Mouse (Mus musculus): ENCODE results near the gene Ptpn14. TPM values are rescaled to one million over a fixed set of nuclear protein-coding genes. Genes with fewer than 3 reads are reported as not detected.
A peak's percentile ranks its signal among the peaks of the same experiment; 100 is the strongest.

The Ptpn14 gene
- polyA plus RNA-seq, 1 experiment = 7.1 TPM

DNA sequence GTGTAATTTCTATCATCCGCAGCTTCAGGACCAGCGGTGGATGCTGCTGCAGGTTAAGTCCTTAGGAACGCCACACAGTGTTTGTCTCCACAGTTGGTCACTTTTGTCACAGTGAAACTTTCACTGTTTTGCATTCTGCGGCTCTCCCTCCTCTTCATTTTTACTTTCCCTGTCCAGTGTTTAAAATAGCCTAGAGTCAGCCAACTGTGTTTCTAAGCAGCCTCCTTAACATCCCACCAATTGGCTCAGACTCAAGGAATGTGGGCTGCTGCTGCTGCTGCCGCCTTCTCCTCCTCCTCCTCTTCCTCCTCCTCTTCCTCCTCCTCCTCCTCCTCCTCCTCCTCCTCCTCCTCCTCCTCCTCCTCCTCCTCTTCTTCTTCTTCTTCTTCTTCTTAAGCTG, 22.2 kb downstream of the Ptpn14 start:
- H3K4me1 ChIP-seq (ENCODE audit: control insufficient read depth, insufficient read depth, insufficient read length) = 0 out of 2 replicates have a peak, but pooled peaks cover 3% of the 10 kb centered on the region
- TF ChIP-seq POLR2A (IDR thresholded peaks at IDR 0.05; ENCODE audit: low read depth, low read length) (no peak), CTCF (IDR thresholded peaks at IDR 0.05; ENCODE audit: extremely low read depth, insufficient read depth, insufficient read length, insufficient replicate concordance) (no peak)
- H3K4me3 ChIP-seq (ENCODE audit: extremely low read depth, insufficient read depth, insufficient read length) = no peak overlapping the region
- H3K27me3 ChIP-seq (ENCODE audit: control insufficient read depth, insufficient read depth, low read length) = no peaks in the 10 kb centered on the region
- no peaks in the 10 kb centered on the region for H3K36me3 ChIP-seq (ENCODE audit: control insufficient read depth, insufficient read depth, low read length)
- DNase-seq (ENCODE audit: low read depth in 1 of 2, low spot score in 2 of 2) = no peak
- 93% methylated on average over 5 of the region's 5 CpGs for whole genome bisulfite sequencing
- no peak overlapping the region for H3K27ac ChIP-seq (ENCODE audit: insufficient read depth, low read length)

DNA sequence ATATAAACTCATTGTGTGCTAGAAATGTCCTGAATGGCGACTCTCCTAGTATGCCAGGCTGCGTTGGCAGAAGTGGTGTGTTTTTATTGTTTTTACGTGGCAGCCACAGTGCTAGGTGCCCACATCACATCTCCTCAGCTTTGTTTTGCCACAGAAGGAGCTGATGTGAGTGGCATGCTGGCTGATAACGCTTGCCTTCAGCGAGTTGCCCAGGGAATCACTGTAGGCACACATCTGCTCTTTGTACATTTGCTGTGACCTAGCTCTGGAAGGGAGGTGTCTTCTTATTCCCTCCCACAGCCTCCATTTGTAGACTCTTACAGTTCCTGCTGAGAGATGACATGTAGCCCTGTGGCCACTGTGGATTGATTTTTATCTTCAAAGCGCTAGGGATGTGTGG, 24.2 kb downstream of the Ptpn14 start:
- Histone ChIP-seq H3K27ac (ENCODE audit: insufficient read depth, low read length) (no peak overlapping the region), H3K36me3 (ENCODE audit: control insufficient read depth, insufficient read depth, low read length) (no peaks in the 10 kb centered on the region), H3K27me3 (ENCODE audit: control insufficient read depth, insufficient read depth, low read length) (no peaks in the 10 kb centered on the region), H3K4me3 (ENCODE audit: extremely low read depth, insufficient read depth, insufficient read length) (no peak overlapping the region), H3K4me1 (ENCODE audit: control insufficient read depth, insufficient read depth, insufficient read length) (no peaks in the 10 kb centered on the region)
- DNase-seq (ENCODE audit: low read depth in 1 of 2, low spot score in 2 of 2) = no peak
- 68% methylated on average over 6 of the region's 6 CpGs for WGBS
- no peak for TF ChIP-seq CTCF (IDR thresholded peaks at IDR 0.05; ENCODE audit: extremely low read depth, insufficient read depth, insufficient read length, insufficient replicate concordance)
- no peak for TF ChIP-seq POLR2A (IDR thresholded peaks at IDR 0.05; ENCODE audit: low read depth, low read length)

DNA sequence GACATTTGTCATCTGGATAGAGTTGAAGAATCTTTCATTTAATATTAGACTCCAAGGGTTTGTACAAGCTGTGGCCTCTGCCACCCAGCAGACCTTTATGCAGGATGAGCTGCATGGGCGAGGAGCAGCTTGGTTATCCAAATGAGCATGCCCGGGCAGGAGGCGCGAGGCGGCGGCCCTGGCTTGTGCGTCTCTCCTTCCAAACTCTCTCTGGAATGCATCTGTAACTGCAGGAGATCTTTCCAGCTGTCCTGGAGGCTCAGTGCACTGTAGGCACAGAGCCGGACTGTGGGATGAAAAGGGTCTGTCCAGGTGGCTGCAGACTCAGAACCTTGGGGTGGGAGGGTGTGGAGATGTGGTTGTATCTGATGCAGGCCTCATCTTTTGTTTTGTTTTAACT, 27.0 kb downstream of the Ptpn14 start:
- Histone ChIP-seq H3K27me3 (ENCODE audit: control insufficient read depth, insufficient read depth, low read length) (no peaks in the 10 kb centered on the region), H3K36me3 (ENCODE audit: control insufficient read depth, insufficient read depth, low read length) (no peaks in the 10 kb centered on the region), H3K4me3 (ENCODE audit: extremely low read depth, insufficient read depth, insufficient read length) (no peak overlapping the region), H3K4me1 (ENCODE audit: control insufficient read depth, insufficient read depth, insufficient read length) (no peaks in the 10 kb centered on the region), H3K27ac (ENCODE audit: insufficient read depth, low read length) (no peak overlapping the region)
- 87% methylated on average over 8 of the region's 8 CpGs for WGBS
- DNase-seq (ENCODE audit: low read depth in 1 of 2, low spot score in 2 of 2) = no peak
- TF ChIP-seq CTCF (IDR thresholded peaks at IDR 0.05; ENCODE audit: extremely low read depth, insufficient read depth, insufficient read length, insufficient replicate concordance) (no peak), POLR2A (IDR thresholded peaks at IDR 0.05; ENCODE audit: low read depth, low read length) (no peak)

DNA sequence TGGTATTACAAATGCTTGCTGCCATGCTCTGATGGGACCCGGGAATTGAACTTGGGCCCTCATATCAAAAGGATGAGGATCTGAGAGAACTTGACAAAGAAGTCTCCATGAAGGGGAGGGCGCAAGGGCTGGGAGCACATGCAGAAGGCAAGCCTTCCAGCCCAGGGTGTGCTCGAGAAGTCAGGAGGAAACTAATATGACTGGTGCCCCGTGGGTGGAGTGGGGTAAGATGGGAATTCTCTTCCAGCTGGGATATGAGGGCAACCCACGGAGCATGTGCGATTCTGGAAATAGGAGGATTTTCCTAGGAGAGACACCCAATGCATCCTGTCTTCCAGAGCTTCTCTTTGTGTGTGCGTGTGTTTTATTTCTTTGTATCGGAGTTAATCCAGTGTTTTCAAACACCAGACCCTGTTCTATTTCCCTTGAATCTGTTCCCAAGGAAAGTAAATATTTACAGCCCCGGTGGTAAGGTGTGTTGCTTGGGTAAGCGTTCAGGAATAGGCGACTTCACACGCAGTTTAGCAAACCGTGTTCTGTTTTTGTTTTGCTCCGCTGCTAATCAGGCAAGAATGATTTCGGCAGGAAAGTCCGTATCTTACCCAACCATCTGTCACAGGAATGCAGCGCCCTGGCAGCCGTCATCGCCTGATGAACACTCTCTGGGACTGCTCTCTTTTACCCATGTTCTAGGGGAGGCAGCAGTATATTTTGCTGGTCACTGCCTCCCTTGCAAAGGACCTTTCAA, 28.4 kb downstream of the Ptpn14 start:
- TF ChIP-seq CTCF (IDR thresholded peaks at IDR 0.05; ENCODE audit: extremely low read depth, insufficient read depth, insufficient read length, insufficient replicate concordance) (no peak), POLR2A (IDR thresholded peaks at IDR 0.05; ENCODE audit: low read depth, low read length) (no peak)
- no peak overlapping the region for H3K4me3 ChIP-seq (ENCODE audit: extremely low read depth, insufficient read depth, insufficient read length)
- H3K36me3 ChIP-seq (ENCODE audit: control insufficient read depth, insufficient read depth, low read length) = no peaks in the 10 kb centered on the region
- H3K27ac ChIP-seq (ENCODE audit: insufficient read depth, low read length) = no peak overlapping the region; the same call in 1 of the 2 replicates
- no peaks in the 10 kb centered on the region for H3K4me1 ChIP-seq (ENCODE audit: control insufficient read depth, insufficient read depth, insufficient read length)
- WGBS = 57% methylated on average over 19 of the region's 19 CpGs
- no peak for DNase-seq (ENCODE audit: low read depth in 1 of 2, low spot score in 2 of 2)
- H3K27me3 ChIP-seq (ENCODE audit: control insufficient read depth, insufficient read depth, low read length) = no peaks in the 10 kb centered on the region

DNA sequence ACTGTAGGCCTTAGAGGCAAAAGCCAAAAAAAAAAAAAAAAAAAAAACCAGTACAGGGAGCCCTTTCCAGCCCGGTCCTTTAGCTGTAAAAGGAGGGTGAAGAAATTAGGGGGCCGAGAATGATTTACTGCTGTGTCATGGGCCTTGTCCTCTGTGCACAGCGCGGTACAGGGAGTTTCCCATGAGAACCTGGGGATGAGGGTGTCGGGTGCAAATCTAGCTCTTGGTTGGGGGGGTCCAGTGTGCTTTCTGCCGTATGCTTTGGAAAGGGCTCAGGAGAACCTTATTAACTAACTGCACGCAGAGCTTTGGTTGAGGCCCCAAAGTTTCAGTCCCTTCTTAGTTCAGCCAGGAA, 29.0 kb downstream of the Ptpn14 start:
- no peaks in the 10 kb centered on the region for H3K27me3 ChIP-seq (ENCODE audit: control insufficient read depth, insufficient read depth, low read length)
- H3K4me1 ChIP-seq (ENCODE audit: control insufficient read depth, insufficient read depth, insufficient read length) = no peaks in the 10 kb centered on the region
- TF ChIP-seq CTCF (IDR thresholded peaks at IDR 0.05; ENCODE audit: extremely low read depth, insufficient read depth, insufficient read length, insufficient replicate concordance) (no peak), POLR2A (IDR thresholded peaks at IDR 0.05; ENCODE audit: low read depth, low read length) (no peak)
- H3K27ac ChIP-seq (ENCODE audit: insufficient read depth, low read length) = peak overlapping the region; percentile 21; the same call in 1 of the 2 replicates
- DNase-seq (ENCODE audit: low read depth in 1 of 2, low spot score in 2 of 2) = no peak
- 47% methylated on average over 7 of the region's 7 CpGs for WGBS
- H3K36me3 ChIP-seq (ENCODE audit: control insufficient read depth, insufficient read depth, low read length) = no peaks in the 10 kb centered on the region
- H3K4me3 ChIP-seq (ENCODE audit: extremely low read depth, insufficient read depth, insufficient read length) = no peak overlapping the region

DNA sequence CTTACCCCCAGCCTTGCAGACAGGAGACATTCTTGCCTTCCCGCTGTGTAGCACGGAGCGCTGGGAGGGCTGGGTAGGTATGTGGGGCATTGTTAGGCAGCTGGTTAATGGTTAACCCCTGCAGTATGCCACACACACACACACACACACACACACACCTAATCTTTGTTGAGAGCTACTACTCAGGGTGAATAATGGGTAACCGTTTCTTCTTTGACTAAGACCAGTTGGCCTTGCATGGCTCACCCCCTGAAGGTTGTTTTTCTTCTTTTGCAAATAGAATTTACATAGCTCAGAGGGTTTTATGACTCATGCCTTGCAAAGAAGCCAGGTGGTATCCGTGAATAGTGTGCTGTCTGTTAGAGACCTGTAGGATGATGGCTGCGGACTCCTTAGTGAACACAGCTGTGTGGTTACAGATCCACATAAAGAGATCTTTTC, 33.5 kb downstream of the Ptpn14 start:
- H3K4me3 ChIP-seq (ENCODE audit: extremely low read depth, insufficient read depth, insufficient read length) = no peak overlapping the region
- DNase-seq (ENCODE audit: low read depth in 1 of 2, low spot score in 2 of 2) = no peak
- WGBS = 86% methylated on average over 6 of the region's 6 CpGs

DNA sequence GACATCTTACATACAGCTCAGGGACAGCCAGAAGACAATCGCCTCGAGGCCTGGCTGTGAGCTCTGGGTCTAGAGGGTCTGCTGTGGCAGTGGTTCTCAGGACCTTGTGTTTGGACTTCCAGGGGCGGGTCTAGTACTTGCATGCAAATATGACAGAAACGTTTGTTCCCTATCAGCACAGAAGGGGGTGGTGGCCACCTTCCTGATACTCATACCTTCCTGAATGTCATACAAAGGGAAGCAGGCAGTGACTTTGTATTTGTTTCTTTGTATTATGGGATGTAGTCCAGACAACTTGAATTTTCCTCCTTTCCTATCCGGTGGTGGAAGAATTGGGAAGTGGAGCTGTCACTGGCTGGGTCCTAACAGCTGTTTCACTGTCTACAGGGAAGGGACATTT, 36.2 kb downstream of the Ptpn14 start:
- no peak overlapping the region for H3K27ac ChIP-seq (ENCODE audit: insufficient read depth, low read length)
- no peaks in the 10 kb centered on the region for H3K36me3 ChIP-seq (ENCODE audit: control insufficient read depth, insufficient read depth, low read length)
- TF ChIP-seq CTCF (IDR thresholded peaks at IDR 0.05; ENCODE audit: extremely low read depth, insufficient read depth, insufficient read length, insufficient replicate concordance) = no peak
- TF ChIP-seq POLR2A (IDR thresholded peaks at IDR 0.05; ENCODE audit: low read depth, low read length) = no peak
- peaks cover 3% of the 10 kb centered on the region; the same call in 1 of the 2 replicates for H3K4me1 ChIP-seq (ENCODE audit: control insufficient read depth, insufficient read depth, insufficient read length)
- DNase-seq (ENCODE audit: low read depth in 1 of 2, low spot score in 2 of 2) = peak in 1 of 2 experiments; percentile 8
- no peak overlapping the region for H3K4me3 ChIP-seq (ENCODE audit: extremely low read depth, insufficient read depth, insufficient read length)
- 52% methylated on average over 5 of the region's 5 CpGs for WGBS
- no peaks in the 10 kb centered on the region for H3K27me3 ChIP-seq (ENCODE audit: control insufficient read depth, insufficient read depth, low read length)

More for the DNA sequence above, 33.5 kb downstream of the Ptpn14 start:
- H3K27me3 ChIP-seq (ENCODE audit: control insufficient read depth, insufficient read depth, low read length) = no peaks in the 10 kb centered on the region
- H3K4me1 ChIP-seq (ENCODE audit: control insufficient read depth, insufficient read depth, insufficient read length) = peaks cover 3% of the 10 kb centered on the region; the same call in 1 of the 2 replicates
- H3K27ac ChIP-seq (ENCODE audit: insufficient read depth, low read length) = no peak overlapping the region
- TF ChIP-seq POLR2A (IDR thresholded peaks at IDR 0.05; ENCODE audit: low read depth, low read length) (no peak), CTCF (IDR thresholded peaks at IDR 0.05; ENCODE audit: extremely low read depth, insufficient read depth, insufficient read length, insufficient replicate concordance) (no peak)
- no peaks in the 10 kb centered on the region for H3K36me3 ChIP-seq (ENCODE audit: control insufficient read depth, insufficient read depth, low read length)

Data from spleen, adult 2 months (tissue).